ENCODE assay signal across 8 mouse cellular contexts in genomic region chr15:96377263-96377662, GRCm38 (mm10).
DNase-seq lines count a peak whose midpoint lies in the region; ATAC-seq and TF ChIP-seq lines count a peak whose summit lies in the region.

No protein-coding gene starts in this region.

- H3K36me3 ChIP-seq in liver, embryonic 12.5 days, result peaks cover 84% of the 10 kb centered on the region
- peaks cover 32% of the 10 kb centered on the region for H3K36me3 ChIP-seq in liver, postnatal 0 days (replicated peaks; ENCODE audit: insufficient read depth, low read length)
- peaks cover 55% of the 10 kb centered on the region for H3K36me3 ChIP-seq in heart, postnatal 0 days (replicated peaks; ENCODE audit: control insufficient read depth, insufficient read depth, low read length)

- no peak for TF ChIP-seq EP300 in liver, postnatal 0 days (IDR thresholded peaks at IDR 0.05; ENCODE audit: low read depth)
- TF ChIP-seq EP300 in heart, postnatal 0 days (IDR thresholded peaks at IDR 0.05; ENCODE audit: low read depth), result no peak

- DNase-seq in adrenal gland, adult (ENCODE audit: inconsistent age in 2 of 2, low spot score in 1 of 2), result peak; percentile 30 to 69
- no peak for DNase-seq in adrenal gland, postnatal 4 days (ENCODE audit: low spot score in 2 of 2)
- no peak for DNase-seq in liver, postnatal 0 days
- DNase-seq in heart, postnatal 0 days (ENCODE audit: low spot score), result peak; percentile 32
- DNase-seq in ovary, adult 18-20 months (ENCODE audit: low spot score), result no peak
- no peak for DNase-seq in left cerebral cortex, postnatal 25 days (ENCODE audit: low spot score in 2 of 2)

- intact Hi-C loops in left cerebral cortex, postnatal 25 days (cut with DNase I), result no loop called here

- H3K9me3 ChIP-seq in liver, embryonic 12.5 days (replicated peaks), result no peaks in the 10 kb centered on the region
- no peaks in the 10 kb centered on the region for H3K9me3 ChIP-seq in liver, postnatal 0 days (ENCODE audit: low read length)
- H3K9me3 ChIP-seq in heart, postnatal 0 days (replicated peaks; ENCODE audit: control insufficient read depth, low read length), result no peaks in the 10 kb centered on the region

- H3K4me1 ChIP-seq in liver, embryonic 12.5 days, result no peaks in the 10 kb centered on the region
- H3K4me1 ChIP-seq in liver, postnatal 0 days (ENCODE audit: insufficient read depth), result no peaks in the 10 kb centered on the region
- 0 out of 2 replicates have a peak, but pooled peaks cover 4% of the 10 kb centered on the region for H3K4me1 ChIP-seq in heart, postnatal 0 days (ENCODE audit: control insufficient read depth, insufficient read depth)

- H3K9ac ChIP-seq in liver, embryonic 12.5 days, result no peak overlapping the region
- H3K9ac ChIP-seq in liver, postnatal 0 days (replicated peaks), result no peak overlapping the region
- H3K9ac ChIP-seq in heart, postnatal 0 days (replicated peaks; ENCODE audit: low read depth, low read length), result no peak overlapping the region

- H3K27ac ChIP-seq in liver, embryonic 12.5 days, result peak overlapping the region; percentile 14; the same call in 1 of the 2 replicates
- H3K27ac ChIP-seq in liver, postnatal 0 days (ENCODE audit: low read depth), result no peak overlapping the region
- H3K27ac ChIP-seq in heart, postnatal 0 days (ENCODE audit: low read depth), result no peak overlapping the region

- ATAC-seq in liver, embryonic 12.5 days, result no peak
- ATAC-seq in liver, postnatal 0 days, result no peak
- ATAC-seq in heart, postnatal 0 days (ENCODE audit: insufficient read depth, low read depth), result peak; percentile 60
- ATAC-seq in monocyte, adult 5-6 weeks (replicated peaks; ENCODE audit: insufficient number of reproducible peaks, low FRiP score, low TSS enrichment, poor library complexity, severe bottlenecking), result peak; percentile 63; the same call in 1 of the 2 replicates

- no peaks in the 10 kb centered on the region for H3K27me3 ChIP-seq in liver, embryonic 12.5 days (replicated peaks)
- H3K27me3 ChIP-seq in liver, postnatal 0 days (ENCODE audit: insufficient read depth, low read length), result no peaks in the 10 kb centered on the region
- no peaks in the 10 kb centered on the region for H3K27me3 ChIP-seq in heart, postnatal 0 days (ENCODE audit: control insufficient read depth, insufficient read depth, low read length)

- no peak overlapping the region for H3K4me2 ChIP-seq in liver, embryonic 12.5 days
- no peak overlapping the region for H3K4me2 ChIP-seq in liver, postnatal 0 days (ENCODE audit: low read depth, low read length)
- no peak overlapping the region for H3K4me2 ChIP-seq in heart, postnatal 0 days (ENCODE audit: low read depth, low read length)

- H3K4me3 ChIP-seq in liver, embryonic 12.5 days, result no peak overlapping the region
- no peak overlapping the region for H3K4me3 ChIP-seq in liver, postnatal 0 days (ENCODE audit: low read depth, low read length)
- no peak overlapping the region for H3K4me3 ChIP-seq in heart, postnatal 0 days (ENCODE audit: low read depth, low read length)

- no peak for TF ChIP-seq CTCF in liver, postnatal 0 days (IDR thresholded peaks at IDR 0.05; ENCODE audit: low read depth)
- TF ChIP-seq CTCF in heart, postnatal 0 days (IDR thresholded peaks at IDR 0.05; ENCODE audit: low read depth), result no peak

- 82% methylated on average over 5 of the region's 5 CpGs for WGBS in liver, embryonic 12.5 days (ENCODE audit: insufficient replicate concordance)
- 75% methylated on average over 5 of the region's 5 CpGs for WGBS in liver, postnatal 0 days (ENCODE audit: insufficient replicate concordance)
- WGBS in heart, postnatal 0 days, result 59% methylated on average over 5 of the region's 5 CpGs

Comparison
In these comparisons a context has a peak if more than half of its experiments do, and no peak if none do; other contexts are left out.
1. DNase-seq: peak in adrenal gland, adult (2 of 2) and heart, postnatal 0 days (single experiment); none in adrenal gland, postnatal 4 days (0 of 2), liver, postnatal 0 days (single experiment), ovary, adult 18-20 months (single experiment) and left cerebral cortex, postnatal 25 days (0 of 2).
2. ATAC-seq: peak in heart, postnatal 0 days (single experiment) and monocyte, adult 5-6 weeks (single experiment); none in liver, embryonic 12.5 days (single experiment) and liver, postnatal 0 days (single experiment).